Mouse (Mus musculus) adrenal gland, adult 18-20 months (tissue): ENCODE results near the gene 1700008O03Rik. TPM values are rescaled to one million over a fixed set of nuclear protein-coding genes. Genes with fewer than 3 reads are reported as not detected.
A peak's percentile ranks its signal among the peaks of the same experiment; 100 is the strongest.

ENCODE experiments used
- DNase-seq, 2 experiments: peaks; one replicate each; pipeline ENCODE4 v3.0.0; 2021 to 2022; ENCODE audit warnings: low spot score in 2 of 2
- long read RNA-seq, 2 experiments: library from polyadenylated mRNA; stranded (forward); transcript quantifications; one replicate each; pipeline ENCODE4 v2.0.0; 2021
- total RNA-seq, 2 experiments: library from RNA; stranded (reverse); gene quantifications; 1 replicate in 1 of 2; 2 replicates in 1 of 2; pipeline ENCODE4 v1.2.3; 2021

The 1700008O03Rik gene
- total RNA-seq: 1 to 10 TPM in 1 of 2 experiments, under 1 TPM in 1; 0.86 to 1.0 TPM
- long read RNA-seq, experiment 1: 0 reads
- long read RNA-seq, experiment 2, partial matches to known transcripts: 0 of 1 reads
- long read RNA-seq, experiment 2, other reads (novel, unspliced or antisense): 0 of 1 reads

DNA sequence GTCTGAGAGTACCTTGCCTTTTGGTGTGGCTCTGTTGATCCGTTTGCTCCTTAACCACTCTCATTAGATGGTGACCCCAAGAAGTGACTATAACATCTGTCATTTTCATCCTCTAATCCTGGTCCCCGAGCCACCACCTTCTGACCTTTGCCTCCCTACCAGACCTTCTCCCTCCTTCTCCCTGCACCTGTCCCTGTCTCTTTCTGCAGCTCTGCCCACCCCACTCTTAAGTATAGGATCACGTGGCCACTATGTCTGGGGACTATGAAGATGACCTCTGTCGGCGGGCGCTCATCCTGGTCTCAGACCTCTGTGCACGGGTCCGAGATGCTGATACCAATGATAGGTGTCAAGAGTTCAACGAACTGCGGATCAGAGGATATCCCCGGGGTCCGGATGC, at the start of gene 1700008O03Rik:
TSS of gene 1700008O03Rik (minus strand) at position 101 of the 400 bp plus-strand sequence.
- no peak for DNase-seq

DNA sequence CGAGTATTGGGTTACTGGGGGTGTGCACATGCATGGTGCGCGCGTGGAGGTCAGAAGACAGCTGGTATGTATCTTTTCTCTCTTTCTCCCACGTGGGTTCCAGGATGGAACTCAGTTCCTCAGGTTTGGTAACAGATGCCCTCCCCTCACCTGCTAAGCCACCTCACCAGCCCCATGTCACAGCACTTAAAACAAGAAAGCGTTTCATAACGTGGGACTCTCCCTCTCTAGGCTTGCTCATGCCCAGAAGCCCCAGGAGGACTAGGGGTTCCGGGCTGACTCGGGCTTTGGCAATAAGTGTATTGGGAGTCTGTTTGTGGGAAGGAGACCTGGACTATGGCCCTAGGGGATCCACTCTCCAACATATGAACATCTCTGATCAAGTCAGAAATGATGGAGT, 48.5 kb upstream of the 1700008O03Rik start:
- DNase-seq: no peak

DNA sequence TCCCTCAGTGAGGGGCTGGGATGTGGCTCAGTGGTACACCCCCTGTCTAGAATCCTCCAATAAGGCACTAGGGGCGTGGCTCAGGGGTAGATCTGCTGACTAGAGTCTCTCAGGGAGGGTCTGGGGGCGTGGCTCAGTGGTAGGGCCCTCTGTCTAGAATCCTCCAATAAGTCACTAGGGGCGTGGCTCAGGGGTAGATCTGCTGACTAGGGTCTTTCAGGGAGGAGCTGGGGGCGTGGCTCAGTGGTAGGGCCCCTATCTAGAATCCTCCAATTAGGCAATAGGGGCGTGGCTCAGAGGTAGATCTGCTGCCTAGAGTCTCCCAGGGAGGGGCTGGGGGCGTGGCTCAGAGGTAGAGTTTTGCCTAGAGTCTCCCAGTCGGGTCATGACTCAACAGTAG, 47.8 kb upstream of the 1700008O03Rik start:
- no peak for DNase-seq

DNA sequence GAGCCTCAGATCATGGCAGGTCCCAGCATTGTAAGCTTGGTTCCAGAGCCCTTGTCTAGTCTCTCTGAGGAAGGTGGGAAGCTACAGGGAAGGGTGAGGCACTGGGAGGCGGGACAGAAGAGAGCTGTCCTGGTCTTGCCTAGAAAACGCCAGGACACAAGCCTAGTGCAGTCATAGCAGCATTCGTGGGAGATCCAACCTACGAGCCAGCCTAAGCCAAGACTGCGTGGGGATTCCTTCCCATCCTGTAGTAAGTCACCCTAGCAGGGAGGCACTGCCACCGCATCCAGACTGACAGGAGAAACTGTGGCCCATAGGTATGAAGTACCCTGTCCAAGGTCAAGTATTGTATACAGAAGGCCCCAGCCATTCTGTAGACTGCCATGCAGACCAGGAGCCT, 46.9 kb upstream of the 1700008O03Rik start:
- DNase-seq: no peak

DNA sequence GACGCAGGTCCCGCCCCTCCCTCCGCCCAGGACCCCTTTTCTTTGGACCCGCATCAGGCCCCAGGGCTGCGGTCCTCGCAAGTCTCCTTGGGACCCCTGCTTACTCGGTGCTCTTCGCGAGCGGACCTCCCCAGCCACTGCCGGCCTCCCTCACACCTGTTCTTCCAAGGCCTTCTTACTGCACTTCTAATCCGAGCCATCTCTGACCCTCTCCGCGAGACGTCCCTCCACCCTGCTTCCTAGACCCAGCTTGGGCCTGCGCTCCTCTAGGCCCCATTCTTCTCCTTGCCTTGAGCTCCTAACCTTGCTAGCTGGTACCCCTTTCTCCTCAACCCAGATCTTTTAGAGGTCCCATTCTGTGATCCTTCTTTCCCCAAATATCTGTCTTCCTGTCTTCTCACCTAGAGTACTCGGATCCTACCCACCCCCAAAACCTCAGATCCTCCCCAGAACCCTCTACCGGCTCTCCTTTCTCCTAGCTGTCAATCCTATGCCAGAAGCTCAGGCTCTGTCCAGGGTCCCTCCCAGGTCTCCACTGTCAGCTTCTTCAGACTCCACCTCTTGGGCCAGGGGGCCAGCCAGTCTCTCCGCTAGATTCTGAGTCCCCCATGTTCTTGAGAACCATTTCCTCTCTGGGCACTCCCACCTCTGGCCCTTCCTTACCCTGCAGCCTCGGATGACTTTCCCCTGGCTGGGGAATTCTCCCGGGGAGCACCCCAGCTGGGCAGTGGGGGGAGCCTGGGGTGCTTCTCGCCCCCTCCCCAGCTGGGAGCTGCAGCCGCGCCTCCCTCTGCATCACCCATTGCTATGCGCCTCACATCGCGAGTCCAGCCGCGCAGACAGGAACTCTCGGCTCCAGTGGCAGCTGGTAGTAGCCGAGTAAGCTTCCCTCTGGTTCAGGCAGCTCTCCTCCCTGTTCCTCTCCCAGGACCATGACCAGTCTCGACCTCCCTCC, 44.2 kb upstream of the 1700008O03Rik start:
- no peak for DNase-seq

DNA sequence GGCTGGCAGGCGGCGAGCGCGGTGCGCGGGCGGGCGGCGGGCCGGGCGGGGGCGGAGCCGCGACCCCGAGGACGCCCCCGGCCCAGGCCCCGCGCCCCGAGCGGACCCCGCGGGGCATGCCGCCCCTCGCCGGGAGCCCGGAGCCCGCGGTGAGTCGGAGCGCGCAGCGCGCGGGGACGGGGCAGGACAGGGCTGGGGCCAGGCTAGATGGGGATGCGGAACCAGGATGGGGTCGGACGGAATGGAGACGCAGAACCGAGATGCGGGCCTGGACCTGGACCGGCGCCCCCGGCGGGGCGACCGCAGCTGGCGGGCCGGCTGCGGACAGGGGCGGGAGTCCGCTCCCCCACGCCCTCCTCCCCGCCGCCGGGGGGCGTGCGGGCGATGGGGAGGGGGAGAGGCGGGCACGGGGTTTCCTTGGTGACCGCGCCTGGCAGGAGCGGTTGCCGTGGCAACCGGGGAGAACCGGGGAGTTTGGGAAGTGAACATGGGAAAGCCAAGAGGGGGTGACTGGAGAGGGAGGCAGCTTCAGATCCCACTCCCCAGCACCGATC, 43.4 kb upstream of the 1700008O03Rik start, which contains the start of gene Lrrc4b:
TSS of gene Lrrc4b (plus strand) at position 51 of the 554 bp plus-strand sequence.
- no peak for DNase-seq

DNA sequence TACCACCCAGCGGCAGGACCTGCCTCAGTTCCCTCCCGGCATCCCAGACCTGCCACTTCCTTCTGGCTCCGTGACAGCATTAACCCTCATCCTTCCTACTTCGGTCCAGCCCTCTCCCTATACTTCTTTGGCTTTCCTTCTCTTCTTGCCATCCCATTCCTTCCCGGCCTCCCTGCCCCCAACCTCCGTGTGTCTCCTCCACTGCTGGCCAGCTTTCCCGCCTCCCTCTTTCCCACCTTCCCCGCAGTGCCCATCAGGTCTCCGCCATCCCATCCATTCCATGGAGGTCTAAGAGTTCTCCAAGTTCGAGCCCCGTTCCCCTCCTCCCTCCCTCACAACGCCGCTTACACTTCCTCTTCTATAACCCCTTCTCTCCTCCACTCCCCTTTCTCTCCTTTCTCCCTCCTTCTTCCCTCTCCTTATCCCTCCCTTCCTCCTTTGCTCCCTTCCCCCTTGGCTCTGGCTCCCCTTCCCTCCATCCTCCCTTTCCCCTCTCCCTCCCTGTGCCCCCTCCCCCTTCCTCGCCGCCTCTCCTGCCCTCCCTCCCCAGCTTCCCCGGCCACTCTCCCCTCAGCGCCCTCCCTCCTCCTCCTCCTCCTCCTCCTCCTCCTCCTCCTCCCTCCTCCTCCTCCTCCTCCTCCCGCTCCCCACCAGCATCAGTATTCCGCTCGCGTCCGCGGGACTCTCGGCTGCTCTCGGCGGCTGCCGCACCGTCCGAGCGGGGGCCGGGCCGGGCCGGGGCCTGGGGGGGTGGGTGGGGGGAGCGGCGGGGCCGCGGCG, 42.7 kb upstream of the 1700008O03Rik start:
- no peak for DNase-seq

DNA sequence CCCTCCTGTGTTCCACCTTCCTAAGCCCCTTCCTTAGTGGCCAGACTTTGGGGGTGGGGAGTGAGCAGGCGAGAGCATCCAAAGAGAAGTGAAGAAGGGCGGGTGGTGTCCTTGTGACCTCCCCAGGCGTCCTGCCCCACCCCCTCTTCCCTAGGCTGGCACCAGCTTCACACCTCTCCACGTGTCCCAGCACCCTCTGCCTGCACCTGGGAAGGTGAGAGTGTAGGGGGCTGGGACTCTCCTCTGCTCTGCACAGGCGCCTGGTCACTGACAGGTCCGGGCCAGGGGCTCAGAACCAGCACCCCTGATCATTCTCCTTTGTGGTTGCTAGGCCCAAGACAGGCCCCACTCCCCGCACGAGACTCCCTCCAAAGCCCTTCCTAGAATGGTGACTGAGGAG, 42.0 kb upstream of the 1700008O03Rik start:
- no peak for DNase-seq

DNA sequence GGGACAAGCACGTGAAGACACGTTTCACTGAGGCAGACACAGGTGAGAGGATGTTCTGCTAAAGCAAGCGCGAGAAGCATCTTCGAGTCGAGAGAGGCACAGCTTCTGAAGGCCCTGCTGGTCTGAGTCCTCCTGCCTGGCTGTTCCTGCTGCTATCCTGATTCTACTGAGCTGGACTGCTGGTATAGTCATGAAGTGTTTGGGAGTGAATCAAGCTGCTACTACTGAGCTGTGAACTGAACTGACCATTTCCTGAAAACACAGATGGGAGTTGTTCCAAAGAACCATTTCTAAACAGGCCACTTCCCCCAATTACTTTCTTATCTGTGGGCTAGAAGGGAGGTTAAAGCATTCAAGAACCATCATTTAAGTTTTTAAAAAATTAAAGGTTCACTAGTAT, 27.7 kb upstream of the 1700008O03Rik start:
- no peak for DNase-seq

DNA sequence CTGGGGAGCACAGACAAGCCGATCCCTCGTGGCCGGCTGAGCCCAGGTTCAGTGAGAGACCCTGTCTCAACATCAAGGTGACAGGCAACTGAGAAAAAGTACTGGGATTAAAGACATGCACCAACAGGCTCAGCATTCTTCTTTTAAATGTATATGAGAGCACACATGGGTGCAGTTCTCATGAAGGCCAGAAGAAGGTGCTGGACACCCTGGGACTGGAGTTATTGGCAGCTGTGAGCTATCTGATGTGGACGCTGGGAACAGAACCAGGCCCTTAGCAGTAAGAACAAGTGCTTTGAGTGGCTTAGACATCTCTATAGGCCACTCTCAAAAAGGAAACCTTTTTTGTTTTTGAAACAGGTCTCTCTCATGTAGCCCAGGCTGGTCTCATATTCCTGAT, 25.5 kb upstream of the 1700008O03Rik start:
- no peak for DNase-seq

DNA sequence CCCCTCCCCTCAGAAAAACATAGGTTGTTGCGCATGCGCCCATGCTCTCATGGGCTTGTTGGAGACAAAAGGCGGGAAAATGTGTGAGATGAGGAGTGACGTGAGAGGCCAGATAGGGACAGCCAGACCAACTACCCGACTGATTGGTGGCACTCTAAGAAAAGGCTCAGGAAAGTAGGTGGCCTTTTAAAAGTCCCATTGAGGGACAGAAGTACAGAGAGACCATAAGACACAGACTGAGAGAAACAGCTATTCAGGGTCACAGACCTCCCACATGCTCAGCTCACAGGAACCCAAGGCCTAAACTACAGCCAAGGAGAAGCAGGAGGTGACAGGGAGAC, 20.4 kb upstream of the 1700008O03Rik start:
- DNase-seq: no peak

DNA sequence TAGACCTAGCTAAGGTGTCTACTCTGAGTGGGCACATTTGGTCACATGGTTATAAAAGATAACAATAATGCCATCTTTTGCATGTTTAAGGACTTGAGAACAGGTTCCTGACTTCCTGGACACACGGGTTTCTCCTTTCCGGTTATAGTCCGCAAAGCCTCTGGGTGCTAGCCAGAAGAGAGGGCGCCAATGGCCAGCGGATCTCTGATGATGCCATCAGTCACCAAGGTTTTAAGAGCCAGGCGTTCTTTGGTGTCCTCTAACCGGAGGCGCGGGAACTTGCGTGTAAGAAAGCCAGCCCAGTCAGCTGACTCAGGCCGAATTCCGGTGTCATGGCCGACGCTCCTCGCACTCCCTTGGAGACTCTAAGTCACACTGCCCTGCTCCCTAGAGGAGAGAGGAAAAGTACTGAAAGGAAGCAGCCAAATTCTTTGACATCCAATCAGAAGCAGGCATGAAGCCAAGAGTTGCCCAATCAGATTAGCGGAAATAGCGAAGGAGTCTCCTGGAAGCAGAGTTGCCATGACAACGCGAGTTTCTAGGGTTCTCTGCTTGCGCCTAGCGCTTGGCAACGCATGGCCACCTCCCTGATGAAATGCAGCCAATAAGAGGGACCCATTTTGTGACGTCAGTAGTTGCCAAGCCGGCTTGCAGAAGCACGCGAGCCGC, 19.9 kb upstream of the 1700008O03Rik start:
- peak; percentile 60 to 67 for DNase-seq

DNA sequence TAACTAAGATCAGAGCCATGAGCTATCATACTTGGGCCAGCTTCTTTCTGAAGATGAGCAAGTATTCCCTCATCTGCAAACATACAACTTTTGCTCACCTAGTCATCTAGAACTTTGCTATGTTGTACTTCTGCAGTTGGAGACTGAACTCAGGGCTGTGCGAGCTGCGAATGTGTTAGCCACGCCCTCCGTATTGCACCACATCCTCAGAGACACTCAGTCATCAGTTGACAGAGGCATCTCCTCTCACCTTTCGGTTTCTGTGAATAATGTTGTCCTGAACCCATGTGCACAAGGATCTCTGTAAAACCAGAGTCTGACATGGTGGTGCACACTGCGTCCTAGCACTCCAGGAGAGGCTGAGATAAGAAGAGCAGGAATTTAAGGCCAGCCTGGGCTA, 16.1 kb upstream of the 1700008O03Rik start:
- DNase-seq: no peak

DNA sequence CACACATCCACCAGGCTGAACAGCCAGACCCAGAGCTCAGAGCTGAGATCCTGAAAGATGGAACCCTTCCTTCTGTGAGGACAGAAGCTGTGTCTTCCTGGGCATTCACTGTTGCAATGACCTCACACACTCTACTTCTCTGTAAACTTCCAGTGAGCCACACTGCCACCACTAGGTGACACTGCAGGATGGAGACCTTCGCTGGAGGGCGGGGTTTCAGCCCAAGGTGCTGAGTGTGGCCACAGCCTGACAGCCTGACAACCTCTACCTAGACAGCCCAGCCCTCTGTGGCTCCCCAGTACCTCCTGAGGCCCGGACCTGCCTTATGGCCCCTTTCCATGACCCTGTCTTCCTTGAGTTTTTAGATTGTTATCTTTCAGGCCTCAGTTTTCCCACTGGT, 12.9 kb upstream of the 1700008O03Rik start:
- no peak for DNase-seq

DNA sequence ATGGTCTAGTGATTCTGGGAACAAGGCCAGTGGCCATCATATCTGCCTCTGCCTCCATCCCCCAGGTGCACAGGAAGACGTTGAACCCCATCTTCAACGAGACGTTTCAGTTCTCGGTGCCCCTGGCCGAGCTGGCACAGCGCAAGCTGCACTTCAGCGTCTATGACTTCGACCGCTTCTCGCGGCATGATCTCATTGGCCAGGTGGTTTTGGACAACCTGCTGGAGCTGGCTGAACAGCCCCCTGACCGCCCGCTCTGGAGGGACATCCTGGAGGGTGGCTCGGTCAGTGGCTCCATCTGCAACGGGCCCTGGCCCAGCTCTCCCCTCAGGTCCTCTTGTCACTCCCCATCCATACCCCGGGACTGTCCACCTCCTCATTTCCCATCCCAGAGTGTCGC, 7.7 kb upstream of the 1700008O03Rik start:
- DNase-seq: no peak

DNA sequence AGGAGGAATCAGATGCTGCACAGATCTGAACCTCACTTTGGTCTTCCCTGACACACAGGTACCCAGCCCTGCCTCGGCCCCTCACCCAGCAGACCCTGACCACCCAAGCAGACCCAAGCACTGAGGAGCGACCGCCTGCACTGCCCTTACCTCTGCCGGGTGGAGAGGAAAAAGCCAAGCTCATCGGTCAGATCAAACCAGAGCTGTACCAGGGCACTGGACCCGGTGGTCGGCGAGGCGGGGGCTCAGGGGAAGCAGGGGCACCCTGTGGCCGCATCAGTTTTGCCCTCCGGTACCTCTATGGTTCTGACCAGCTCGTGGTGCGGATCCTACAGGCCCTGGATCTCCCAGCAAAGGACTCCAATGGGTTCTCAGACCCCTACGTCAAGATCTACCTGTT, 6.7 kb upstream of the 1700008O03Rik start:
- DNase-seq: no peak

DNA sequence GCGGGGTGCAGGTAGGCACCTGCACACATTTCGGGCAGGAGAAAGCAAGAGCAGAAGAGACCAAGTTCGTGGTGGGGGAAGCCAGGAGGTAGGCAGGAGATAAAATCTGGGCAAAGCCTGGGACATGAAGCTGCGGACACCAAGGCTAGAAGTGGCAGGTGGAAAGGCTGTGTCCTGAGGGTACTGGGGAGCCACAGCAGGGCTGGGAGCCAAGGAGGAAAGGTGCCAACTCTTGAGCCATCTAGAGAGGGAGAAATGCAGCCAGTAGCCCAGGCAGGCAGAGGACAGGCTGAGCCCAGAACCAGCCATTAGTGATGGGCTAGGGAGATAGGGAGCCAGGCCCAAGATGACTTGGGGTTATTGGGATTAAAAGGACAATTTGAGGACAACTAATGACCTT, 6.2 kb upstream of the 1700008O03Rik start:
- DNase-seq: no peak

DNA sequence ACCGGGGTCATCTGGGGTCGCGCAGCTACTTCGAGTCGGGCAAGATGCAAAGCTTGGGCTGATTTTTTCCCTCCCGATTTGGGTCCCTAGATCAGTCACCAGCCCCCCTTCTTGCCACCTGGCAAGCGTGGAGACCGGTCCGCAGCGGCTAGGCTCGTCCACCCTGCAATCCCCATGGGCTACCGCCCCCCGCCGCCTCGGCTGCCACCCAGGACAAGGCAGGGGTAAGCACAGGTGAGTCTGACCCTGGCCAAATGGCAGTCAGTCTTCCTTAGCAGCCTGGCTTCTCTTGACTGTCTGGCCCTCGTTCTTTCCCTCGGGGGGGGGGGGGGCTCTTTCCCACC, 932 bp downstream of the 1700008O03Rik start:
- no peak for DNase-seq

DNA sequence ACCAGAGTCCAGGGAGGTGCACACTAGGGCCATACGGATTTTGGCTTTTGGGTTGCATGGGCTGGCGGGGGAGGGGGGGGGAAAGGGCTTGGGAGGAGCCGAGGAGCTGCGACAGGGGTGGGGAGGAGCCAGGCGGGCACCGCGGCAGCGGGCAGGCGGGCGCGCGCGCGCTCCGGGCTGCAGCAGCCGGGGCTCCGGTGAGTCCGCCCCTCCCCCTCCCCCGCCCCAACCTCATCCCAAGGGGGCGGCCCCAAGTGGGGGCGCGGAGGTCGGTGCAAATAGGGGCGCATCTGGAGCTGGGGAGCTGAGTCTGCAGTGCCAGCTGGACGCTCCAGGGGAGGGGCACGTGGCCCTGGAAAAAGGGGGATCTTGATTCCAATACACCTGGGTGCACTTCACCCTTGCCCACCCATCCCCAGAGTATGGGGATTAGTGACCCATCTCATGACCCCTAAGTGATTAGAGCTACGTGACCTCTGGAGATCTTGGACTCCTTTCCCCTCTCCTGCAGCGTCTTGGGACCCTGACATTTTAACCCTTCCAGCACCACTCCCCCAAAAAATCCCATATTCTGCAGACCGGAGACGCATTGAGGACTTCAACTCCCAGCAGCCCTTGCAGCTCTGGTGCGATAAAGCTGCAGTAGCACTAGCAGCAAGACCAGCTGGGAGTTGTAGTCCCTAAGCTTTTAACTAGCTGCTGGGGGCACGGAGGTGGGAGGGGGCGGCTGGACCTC, 1.5 kb downstream of the 1700008O03Rik start, which contains the start of gene Syt3:
TSS of gene Syt3 (plus strand) at position 123 of the 736 bp plus-strand sequence.
- peak; percentile 54 to 55 for DNase-seq

DNA sequence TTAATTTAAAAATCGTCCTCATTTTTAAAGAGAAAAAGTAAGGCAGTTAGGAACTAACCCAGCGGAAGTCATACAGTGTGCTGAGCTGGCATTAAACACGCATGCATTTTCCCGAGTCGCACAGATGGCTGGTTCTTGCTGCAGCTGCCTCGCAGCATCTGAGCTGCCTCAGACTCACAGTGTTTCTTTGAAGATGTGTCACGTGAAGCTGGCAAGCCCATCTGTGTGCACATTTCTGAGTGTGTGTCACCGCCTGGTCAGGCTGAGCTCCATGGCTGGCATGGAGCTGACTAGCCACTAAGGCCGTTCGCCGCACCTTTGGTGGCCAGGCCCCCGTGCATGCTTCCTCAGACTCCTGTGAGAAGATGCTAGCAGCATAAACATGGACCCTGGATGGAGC, 3.1 kb downstream of the 1700008O03Rik start:
- no peak for DNase-seq
